ENCODE assay signal across 14 mouse cellular contexts in genomic region chr7:108184401-108184800, GRCm38 (mm10). TPM values are rescaled to one million over a fixed set of nuclear protein-coding genes. Genes with fewer than 3 reads are reported as not detected.
"Had no signal": no experiment of that assay in that cellular context is flagged by ENCODE, and none has a peak within 500 bp of the region (broad histone marks: within the 10 kb centered on the region; RNA-seq: fewer than 3 reads in every experiment).

No protein-coding gene starts in this region.

RNA-seq across cellular contexts. Expression of gene Olfr486, which starts 11.9 kb away (rescaled TPM):
- total RNA-seq: neutrophil, adult 5-6 weeks had no signal
- polyA plus RNA-seq: neural tube, embryonic 12.5 days; neural tube, embryonic 13.5 days; neural tube, embryonic 14.5 days; neural tube, embryonic 15.5 days; small intestine, adult 2 months; spleen, adult 2 months; stomach, embryonic 14.5 days; stomach, embryonic 15.5 days; stomach, embryonic 16.5 days; stomach, postnatal 0 days; thymus, adult 2 months; thymus, postnatal 0 days; urinary bladder, adult 2 months had no signal

RNA-seq across cellular contexts. Expression of gene Olfr485, which starts 24.7 kb away (rescaled TPM):
- total RNA-seq: neutrophil, adult 5-6 weeks had no signal
- polyA plus RNA-seq: neural tube, embryonic 12.5 days; neural tube, embryonic 13.5 days; neural tube, embryonic 14.5 days; neural tube, embryonic 15.5 days; small intestine, adult 2 months; spleen, adult 2 months; stomach, embryonic 14.5 days; stomach, embryonic 15.5 days; stomach, embryonic 16.5 days; stomach, postnatal 0 days; thymus, adult 2 months; thymus, postnatal 0 days; urinary bladder, adult 2 months had no signal

RNA-seq across cellular contexts. Expression of gene Olfr487, which starts 30.0 kb away (rescaled TPM):
- total RNA-seq: neutrophil, adult 5-6 weeks had no signal
- polyA plus RNA-seq: neural tube, embryonic 12.5 days; neural tube, embryonic 13.5 days; neural tube, embryonic 14.5 days; neural tube, embryonic 15.5 days; small intestine, adult 2 months; spleen, adult 2 months; stomach, embryonic 14.5 days; stomach, embryonic 15.5 days; stomach, embryonic 16.5 days; stomach, postnatal 0 days; thymus, adult 2 months; thymus, postnatal 0 days; urinary bladder, adult 2 months had no signal

RNA-seq across cellular contexts. Expression of gene Olfr484, which starts 57.2 kb away (rescaled TPM):
- total RNA-seq: neutrophil, adult 5-6 weeks had no signal
- polyA plus RNA-seq: neural tube, embryonic 12.5 days; neural tube, embryonic 13.5 days; neural tube, embryonic 14.5 days; neural tube, embryonic 15.5 days; small intestine, adult 2 months; spleen, adult 2 months; stomach, embryonic 14.5 days; stomach, embryonic 15.5 days; stomach, embryonic 16.5 days; stomach, postnatal 0 days; thymus, adult 2 months; thymus, postnatal 0 days; urinary bladder, adult 2 months had no signal
